Mouse (Mus musculus) liver, embryonic 14.5 days (tissue): ENCODE measurements around the gene Il6st. TPM values are rescaled to one million over a fixed set of nuclear protein-coding genes. Genes with fewer than 3 reads are reported as not detected.
A peak's percentile ranks its signal among the peaks of the same experiment; 100 is the strongest.

ENCODE experiments used
- ATAC-seq: fragments of 200-750 bp; cut with Nextera tagmentation; 2 replicates; pipeline ENCODE4 v1.8.0; 2017; ENCODE audit warnings: moderate number of reproducible peaks, mild to moderate bottlenecking, moderate library complexity; ENCODE audit not compliant: insufficient read depth
- DNase-seq, 3 experiments: peaks; one replicate each; pipeline ENCODE4 v3.0.0-alpha.2; 2012 to 2013; ENCODE audit warnings: low read depth in 3 of 3, low spot score in 3 of 3
- H3K27ac ChIP-seq: fragments of 300-500 bp; sonication (generic); 2 replicates; pipeline ENCODE4 v1.5.1; 2014; ENCODE audit warnings: moderate library complexity, mild to moderate bottlenecking, control low read depth, inconsistent platforms
- H3K27me3 ChIP-seq: fragments of 300-500 bp; sonication (generic); 2 replicates; pipeline ENCODE4 v1.6.1; 2014; ENCODE audit warnings: mild to moderate bottlenecking, low read length, moderate library complexity; ENCODE audit not compliant: control insufficient read depth, insufficient read depth
- H3K36me3 ChIP-seq: fragments of 300-500 bp; sonication (generic); replicated peaks from 2 replicates; pipeline ENCODE4 v1.6.1; 2014; ENCODE audit warnings: low read depth; ENCODE audit not compliant: control insufficient read depth, insufficient read depth
- H3K4me1 ChIP-seq, 2 experiments: fragments of 200-500 bp in 1 of 2; fragments of 300-500 bp in 1 of 2; sonication (generic) in 1 of 2; replicated peaks; 2 replicates each; pipeline ENCODE4 v1.6.1; 2012 to 2014; ENCODE audit warnings: antibody characterized with exemption in 1 of 2, inconsistent platforms in 1 of 2, low read length in 1 of 2; ENCODE audit not compliant: control insufficient read depth in 2 of 2, insufficient read depth in 2 of 2
- H3K4me2 ChIP-seq: fragments of 300-500 bp; sonication (generic); 2 replicates; pipeline ENCODE4 v1.6.1; 2014; ENCODE audit warnings: low read depth, mild to moderate bottlenecking, control low read depth, moderate library complexity
- H3K4me3 ChIP-seq, 2 experiments: fragments of 200-500 bp in 1 of 2; fragments of 300-500 bp in 1 of 2; sonication (generic) in 1 of 2; 2 replicates each; pipeline ENCODE4 v1.5.1; 2012 to 2014; ENCODE audit warnings: low read depth in 2 of 2, low read length in 2 of 2, mild to moderate bottlenecking in 2 of 2, control low read depth in 1 of 2, inconsistent platforms in 1 of 2, moderate library complexity in 1 of 2; ENCODE audit not compliant: insufficient read depth in 1 of 2
- H3K9ac ChIP-seq: fragments of 300-500 bp; sonication (generic); replicated peaks from 2 replicates; pipeline ENCODE4 v1.6.1; 2014; ENCODE audit warnings: mild to moderate bottlenecking, control low read depth, moderate library complexity
- H3K9me3 ChIP-seq: fragments of 300-500 bp; sonication (generic); 2 replicates; pipeline ENCODE4 v1.6.1; 2016; ENCODE audit warnings: low read length, mixed read lengths; ENCODE audit not compliant: control insufficient read depth
- CTCF ChIP-seq: IDR thresholded peaks from 2 replicates; pipeline ENCODE4 v1.5.1; 2016; ENCODE audit warnings: antibody characterized with exemption, low read depth, control low read depth
- EP300 ChIP-seq: IDR thresholded peaks from 2 replicates; pipeline ENCODE4 v1.6.1; 2016; ENCODE audit warnings: antibody characterized with exemption, low read depth
- WGBS: fragments of 180-500 bp; shearing (Covaris S2); extraction: QIAGEN DNeasy Blood & Tissue Kit; methylation state at CpG from one replicate; pipeline ENCODE4 v1.1.7; 2014; ENCODE audit not compliant: insufficient replicate concordance; 5-methylcytosine and 5-hydroxymethylcytosine counted together
- polyA plus RNA-seq, 2 experiments: library from polyadenylated mRNA; depleted of rRNA in 1 of 2; stranded (reverse) in 1 of 2; unstranded in 1 of 2; fragments of >200 nt; fragmentation: Nextera tagmentation in 1 of 2; extraction: Ambion mirVana in 1 of 2; gene quantifications; 2 replicates each; pipeline versions ENCODE4 v1.2.1 to v1.2.3; 2012 to 2014

The Il6st gene
- polyA plus RNA-seq, 2 experiments = 2.4 to 3.7 TPM

- DNase-seq (no peak), ATAC-seq (no peak)
- H3K4me2 ChIP-seq = no peak overlapping the region
- no peaks in the 10 kb centered on the region for H3K9me3 ChIP-seq
- H3K27me3 ChIP-seq = no peaks in the 10 kb centered on the region
- H3K27ac ChIP-seq = no peak overlapping the region
- H3K9ac ChIP-seq = no peak overlapping the region
- no peaks in the 10 kb centered on the region for H3K36me3 ChIP-seq
- H3K4me3 ChIP-seq = no peak overlapping the region
- 60% methylated on average over 7 of the region's 7 CpGs for WGBS
- no peak for TF ChIP-seq CTCF
- no peak for TF ChIP-seq EP300
- peaks cover 0 to 6% of the 10 kb centered on the region in 2 experiments; a peak in 2 of 4 replicates for H3K4me1 ChIP-seq
Observed at GRCm38 (mm10) chr13:112436288-112436687, 27.6 kb upstream of the Il6st start.

DNA sequence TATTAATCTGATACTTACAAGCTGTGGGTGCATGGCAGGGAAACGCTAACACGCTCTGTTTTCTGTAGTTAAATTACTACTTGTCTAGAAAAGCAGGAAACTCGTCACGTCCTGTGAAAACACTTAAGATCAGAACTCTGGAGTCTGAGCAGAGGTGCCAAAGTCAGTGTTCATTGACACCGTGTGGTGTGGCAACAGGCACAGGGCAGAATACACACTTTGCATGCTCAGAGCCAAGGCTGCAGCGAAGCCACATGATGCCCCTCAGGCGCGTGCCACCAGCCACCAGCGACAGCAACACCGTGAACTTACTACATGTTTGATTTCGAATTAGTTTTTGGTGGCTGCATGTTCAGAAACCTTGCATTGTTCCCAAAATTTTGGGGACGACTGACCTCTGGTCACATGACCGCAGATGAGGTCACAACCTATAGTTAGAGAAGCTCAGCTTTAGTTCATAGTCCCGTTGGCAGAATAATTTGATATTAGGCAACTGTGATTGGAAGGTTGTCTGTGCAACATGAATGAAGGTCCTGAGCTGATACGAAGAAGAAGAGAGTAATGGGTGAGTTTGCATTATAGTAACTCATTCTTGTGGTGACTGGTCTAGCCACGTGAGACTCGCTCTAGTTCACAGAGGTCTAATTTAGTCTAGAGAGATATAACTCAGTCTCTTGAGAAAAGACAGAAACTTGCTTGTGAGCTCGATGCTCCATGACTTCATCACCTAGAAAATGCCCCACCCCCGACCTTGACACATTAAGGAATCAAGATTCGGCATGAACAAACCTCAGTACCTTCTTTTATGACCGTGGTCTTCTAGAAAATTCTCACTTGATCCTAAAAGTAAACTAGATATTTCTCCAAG is 25.6 kb upstream of the Il6st start:
- no peaks in the 10 kb centered on the region for H3K36me3 ChIP-seq
- no peak overlapping the region for H3K9ac ChIP-seq
- DNase-seq = no peak
- no peak overlapping the region for H3K4me3 ChIP-seq
- H3K4me2 ChIP-seq = no peak overlapping the region
- no peaks in the 10 kb centered on the region for H3K9me3 ChIP-seq
- no peak for ATAC-seq
- 59% methylated on average over 21 of the region's 21 CpGs for WGBS
- H3K27ac ChIP-seq = no peak overlapping the region
- no peak for TF ChIP-seq EP300
- TF ChIP-seq CTCF = no peak
- peaks cover 0 to 6% of the 10 kb centered on the region in 2 experiments; a peak in 2 of 4 replicates for H3K4me1 ChIP-seq
- H3K27me3 ChIP-seq = no peaks in the 10 kb centered on the region

- DNase-seq (no peak), ATAC-seq (no peak)
- H3K4me2 ChIP-seq = peak overlapping the region; percentile 1
- H3K27me3 ChIP-seq = no peaks in the 10 kb centered on the region
- no peak overlapping the region for H3K9ac ChIP-seq
- no peak overlapping the region for H3K4me3 ChIP-seq
- H3K36me3 ChIP-seq = no peaks in the 10 kb centered on the region
- no peak for TF ChIP-seq CTCF
- no peak for TF ChIP-seq EP300
- H3K9me3 ChIP-seq = no peaks in the 10 kb centered on the region
- H3K4me1 ChIP-seq = peaks cover 0 to 6% of the 10 kb centered on the region in 2 experiments; a peak in 2 of 4 replicates
- WGBS = 10% methylated on average over 15 of the region's 15 CpGs
- no peak overlapping the region for H3K27ac ChIP-seq
Observed at GRCm38 (mm10) chr13:112439105-112439818, 24.6 kb upstream of the Il6st start.

- H3K9ac ChIP-seq = no peak overlapping the region
- DNase-seq = peak; percentile 29 to 49 (median 38)
- WGBS = 3% methylated on average over 9 of the region's 9 CpGs
- H3K27ac ChIP-seq = no peak overlapping the region
- peaks cover 0 to 6% of the 10 kb centered on the region in 2 experiments; a peak in 2 of 4 replicates for H3K4me1 ChIP-seq
- TF ChIP-seq CTCF (no peak), EP300 (no peak)
- H3K36me3 ChIP-seq = no peaks in the 10 kb centered on the region
- no peak overlapping the region for H3K4me3 ChIP-seq
- peak overlapping the region; percentile 1 for H3K4me2 ChIP-seq
- no peaks in the 10 kb centered on the region for H3K27me3 ChIP-seq
- ATAC-seq = peak; percentile 39; the same call in 1 of the 2 replicates
- no peaks in the 10 kb centered on the region for H3K9me3 ChIP-seq
Observed at GRCm38 (mm10) chr13:112439917-112440361, 23.9 kb upstream of the Il6st start.

DNA sequence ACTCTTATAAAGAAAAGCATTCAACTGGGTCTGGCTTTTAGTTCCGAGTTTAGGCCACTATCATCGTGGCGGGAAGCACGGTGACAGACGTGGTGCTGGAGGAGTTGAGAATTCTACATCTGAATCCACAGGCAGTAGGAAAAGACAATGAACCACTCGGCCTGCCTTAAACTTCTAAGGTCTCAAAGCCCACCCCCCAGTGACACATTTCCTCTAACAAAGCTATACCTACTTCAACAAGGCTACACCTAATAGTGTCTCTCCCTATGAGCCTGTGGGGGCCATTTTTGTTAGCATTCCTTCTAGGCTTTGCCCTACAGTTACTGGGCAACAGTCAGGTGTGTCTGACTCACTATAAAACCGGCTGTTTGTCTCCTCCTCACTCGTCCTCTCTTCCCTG is 23.2 kb upstream of the Il6st start:
- Histone ChIP-seq H3K36me3 (no peaks in the 10 kb centered on the region), H3K27ac (no peak overlapping the region), H3K9me3 (no peaks in the 10 kb centered on the region), H3K27me3 (no peaks in the 10 kb centered on the region), H3K4me3 (no peak overlapping the region), H3K4me1 (peaks cover 0 to 5% of the 10 kb centered on the region in 2 experiments; a peak in 2 of 4 replicates), H3K4me2 (no peak overlapping the region), H3K9ac (no peak overlapping the region)
- DNase-seq (no peak), ATAC-seq (no peak)
- TF ChIP-seq EP300 = no peak
- 40% methylated on average over 8 of the region's 8 CpGs for WGBS
